Mouse (Mus musculus) MEL (cell line): ENCODE results near the gene 2210017I01Rik. TPM values are rescaled to one million over a fixed set of nuclear protein-coding genes. Genes with fewer than 3 reads are reported as not detected.

Experiments
- DNase-seq: peaks from one replicate; pipeline ENCODE4 v3.0.0; 2011; ENCODE audit warnings: low read depth, low spot score
- H3K27ac ChIP-seq: 2 replicates; pipeline ENCODE4 v1.5.1; 2012; ENCODE audit warnings: low read depth, mild to moderate bottlenecking, control low read depth, low read length, moderate library complexity; ENCODE audit not compliant: control insufficient read depth
- H3K27me3 ChIP-seq, 2 experiments: fragments of 150-350 bp in 1 of 2; sonication (generic) in 1 of 2; 2 replicates each; pipeline ENCODE4 v1.6.1; 2012; ENCODE audit warnings: low read length in 2 of 2, mild to moderate bottlenecking in 2 of 2, improper control_type of control experiment in 1 of 2, moderate library complexity in 1 of 2; ENCODE audit not compliant: insufficient read depth in 2 of 2, control insufficient read depth in 1 of 2
- H3K36me3 ChIP-seq, 2 experiments: 2 replicates each; pipeline ENCODE4 v1.6.1; 2012 to 2014; ENCODE audit warnings: low read length in 2 of 2, improper control_type of control experiment in 1 of 2, inconsistent platforms in 1 of 2, mild to moderate bottlenecking in 1 of 2; ENCODE audit not compliant: insufficient read depth in 2 of 2, control insufficient read depth in 1 of 2
- H3K4me1 ChIP-seq, 2 experiments: fragments of 150-350 bp in 1 of 2; sonication (generic) in 1 of 2; 2 replicates each; pipeline ENCODE4 v1.6.1; 2012; ENCODE audit warnings: low read length in 2 of 2, improper control_type of control experiment in 1 of 2, mild to moderate bottlenecking in 1 of 2; ENCODE audit not compliant: insufficient read depth in 2 of 2, control insufficient read depth in 1 of 2
- H3K4me3 ChIP-seq, 2 experiments: fragments of 150-350 bp in 1 of 2; sonication (generic) in 1 of 2; 2 replicates each; pipeline ENCODE4 v1.5.1; 2012; ENCODE audit warnings: low read depth in 2 of 2, low read length in 2 of 2, mild to moderate bottlenecking in 2 of 2, moderate library complexity in 2 of 2, control low read depth in 1 of 2, improper control_type of control experiment in 1 of 2; ENCODE audit not compliant: control insufficient read depth in 1 of 2, insufficient read depth in 1 of 2
- H3K79me2 ChIP-seq: 2 replicates; pipeline ENCODE4 v1.6.1; 2012; ENCODE audit warnings: mild to moderate bottlenecking, low read length, moderate library complexity; ENCODE audit not compliant: control insufficient read depth, poor library complexity, insufficient read depth
- H3K9ac ChIP-seq: 2 replicates; pipeline ENCODE4 v1.6.1; 2012; ENCODE audit warnings: low read depth, mild to moderate bottlenecking, control low read depth, low read length, moderate library complexity; ENCODE audit not compliant: control insufficient read depth, poor library complexity, severe bottlenecking
- H3K9me3 ChIP-seq: fragments of 150-350 bp; sonication (generic); replicated peaks from 2 replicates; pipeline ENCODE4 v1.6.1; 2012; ENCODE audit warnings: mild to moderate bottlenecking, low read length, improper control_type of control experiment, moderate library complexity; ENCODE audit not compliant: insufficient read depth
- BHLHE40 ChIP-seq: IDR thresholded peaks from 2 replicates; pipeline ENCODE4 v1.6.1; 2012; ENCODE audit warnings: low read depth, mild to moderate bottlenecking, inconsistent platforms, low read length, improper control_type of control experiment, borderline replicate concordance
- CHD1 ChIP-seq: IDR thresholded peaks from 2 replicates; pipeline ENCODE4 v1.6.1; 2012; ENCODE audit warnings: low read depth, mild to moderate bottlenecking, inconsistent platforms, low read length, improper control_type of control experiment
- CHD2 ChIP-seq: IDR thresholded peaks from 2 replicates; pipeline ENCODE4 v1.6.1; 2011; ENCODE audit warnings: low read length, improper control_type of control experiment
- EP300 ChIP-seq, 2 experiments: IDR thresholded peaks; 2 replicates each; pipeline ENCODE4 v1.6.1; 2011; ENCODE audit warnings: improper control_type of control experiment in 2 of 2, low read length in 2 of 2, low read depth in 1 of 2, mild to moderate bottlenecking in 1 of 2
- GABPA ChIP-seq: IDR thresholded peaks from 2 replicates; pipeline ENCODE4 v1.6.1; 2012; ENCODE audit warnings: low read depth, mild to moderate bottlenecking, inconsistent platforms, low read length, improper control_type of control experiment, moderate library complexity
- HCFC1 ChIP-seq: IDR thresholded peaks from 2 replicates; pipeline ENCODE4 v1.6.1; 2012; ENCODE audit warnings: low read depth, mild to moderate bottlenecking, inconsistent platforms, low read length, improper control_type of control experiment, moderate library complexity
- JUND ChIP-seq: IDR thresholded peaks from 2 replicates; pipeline ENCODE4 v1.6.1; 2011; ENCODE audit warnings: low read depth, mild to moderate bottlenecking, improper control_type of control experiment, low read length
- MAFK ChIP-seq: IDR thresholded peaks from 2 replicates; pipeline ENCODE4 v1.6.1; 2011; ENCODE audit warnings: low read depth, mild to moderate bottlenecking, low read length, improper control_type of control experiment, borderline replicate concordance
- MAX ChIP-seq: IDR thresholded peaks from 2 replicates; pipeline ENCODE4 v1.6.1; 2011; ENCODE audit warnings: low read length, improper control_type of control experiment
- MYB ChIP-seq: IDR thresholded peaks from 2 replicates; pipeline ENCODE4 v1.6.1; 2011; ENCODE audit warnings: mild to moderate bottlenecking, low read depth, low read length, improper control_type of control experiment
- NRF1 ChIP-seq: IDR thresholded peaks from 2 replicates; pipeline ENCODE4 v1.6.1; 2014; ENCODE audit warnings: low read depth, mild to moderate bottlenecking, inconsistent platforms, low read length, improper control_type of control experiment, moderate library complexity; ENCODE audit not compliant: poor library complexity, insufficient read depth, severe bottlenecking
- POLR2A ChIP-seq, 2 experiments: IDR thresholded peaks; 2 replicates each; pipeline ENCODE4 v1.6.1; 2011 to 2012; ENCODE audit warnings: low read length in 2 of 2, mild to moderate bottlenecking in 2 of 2, control low read depth in 1 of 2, improper control_type of control experiment in 1 of 2, low read depth in 1 of 2, moderate library complexity in 1 of 2; ENCODE audit not compliant: control insufficient read depth in 1 of 2, insufficient read depth in 1 of 2, poor library complexity in 1 of 2
- POLR2AphosphoS2 ChIP-seq: IDR thresholded peaks from 2 replicates; pipeline ENCODE4 v1.6.1; 2011; ENCODE audit warnings: low read length, improper control_type of control experiment
- RCOR1 ChIP-seq: IDR thresholded peaks from 2 replicates; pipeline ENCODE4 v1.6.1; 2012; ENCODE audit warnings: low read depth, mild to moderate bottlenecking, inconsistent platforms, low read length, improper control_type of control experiment
- SMC3 ChIP-seq: IDR thresholded peaks from 2 replicates; pipeline ENCODE4 v1.6.1; 2011; ENCODE audit warnings: low read depth, low read length, improper control_type of control experiment
- TBP ChIP-seq: IDR thresholded peaks from 2 replicates; pipeline ENCODE4 v1.8.0; 2011; ENCODE audit warnings: low read depth, low read length, improper control_type of control experiment
- ZKSCAN1 ChIP-seq: IDR thresholded peaks from 2 replicates; pipeline ENCODE4 v1.6.1; 2012; ENCODE audit warnings: low read depth, mild to moderate bottlenecking, inconsistent platforms, low read length, improper control_type of control experiment, moderate library complexity
- ZNF384 ChIP-seq: IDR thresholded peaks from 2 replicates; pipeline ENCODE4 v1.6.1; 2012; ENCODE audit warnings: low read depth, mild to moderate bottlenecking, inconsistent platforms, low read length, improper control_type of control experiment
- polyA plus RNA-seq, 2 experiments: library from polyadenylated mRNA; stranded (reverse) in 1 of 2; unstranded in 1 of 2; fragments of >175 nt in 1 of 2; fragments of >200 nt in 1 of 2; gene quantifications; 2 replicates each; pipeline versions ENCODE4 v1.2.1 to v1.2.4; 2012; ENCODE audit warnings: low replicate concordance in 2 of 2, low read depth in 1 of 2; ENCODE audit not compliant: insufficient read length in 2 of 2, insufficient read depth in 1 of 2, missing spikeins in 1 of 2
- total RNA-seq: library from RNA; depleted of rRNA; stranded (reverse); fragments of 300-350 nt; gene quantifications from 2 replicates; pipeline ENCODE4 v1.2.3, GENCODE M21; 2012

The 2210017I01Rik gene
- total and polyA plus RNA-seq, 3 experiments = not detected

GRCm38 (mm10) chr3:92638653-92638991 is 31.3 kb upstream of the 2210017I01Rik start:
- Histone ChIP-seq H3K36me3 (no peaks in the 10 kb centered on the region), H3K4me3 (no peak overlapping the region), H3K4me1 (no peaks in the 10 kb centered on the region), H3K27me3 (no peaks in the 10 kb centered on the region), H3K27ac (no peak overlapping the region), H3K9ac (no peak overlapping the region), H3K79me2 (no peaks in the 10 kb centered on the region), H3K9me3 (no peaks in the 10 kb centered on the region)
- no peak for DNase-seq
- TF ChIP-seq HCFC1 = no peak
- TF ChIP-seq POLR2AphosphoS2 = no peak
- TF ChIP-seq GABPA = no peak
- no peak for TF ChIP-seq JUND
- no peak for TF ChIP-seq ZKSCAN1
- no peak for TF ChIP-seq CHD1
- no peak for TF ChIP-seq MAFK
- no peak for TF ChIP-seq EP300 (IDR thresholded peaks at IDR 0.05; ENCODE audit: low read depth in 1 of 2, low read length in 2 of 2)
- no peak for TF ChIP-seq SMC3
- TF ChIP-seq TBP = no peak
- no peak for TF ChIP-seq NRF1
- TF ChIP-seq MAX = no peak
- TF ChIP-seq POLR2A (IDR thresholded peaks at IDR 0.05; ENCODE audit: control insufficient read depth in 1 of 2, insufficient read depth in 1 of 2, low read depth in 1 of 2, low read length in 2 of 2, poor library complexity in 1 of 2) = no peak
- no peak for TF ChIP-seq BHLHE40
- no peak for TF ChIP-seq MYB
- no peak for TF ChIP-seq RCOR1

DNA sequence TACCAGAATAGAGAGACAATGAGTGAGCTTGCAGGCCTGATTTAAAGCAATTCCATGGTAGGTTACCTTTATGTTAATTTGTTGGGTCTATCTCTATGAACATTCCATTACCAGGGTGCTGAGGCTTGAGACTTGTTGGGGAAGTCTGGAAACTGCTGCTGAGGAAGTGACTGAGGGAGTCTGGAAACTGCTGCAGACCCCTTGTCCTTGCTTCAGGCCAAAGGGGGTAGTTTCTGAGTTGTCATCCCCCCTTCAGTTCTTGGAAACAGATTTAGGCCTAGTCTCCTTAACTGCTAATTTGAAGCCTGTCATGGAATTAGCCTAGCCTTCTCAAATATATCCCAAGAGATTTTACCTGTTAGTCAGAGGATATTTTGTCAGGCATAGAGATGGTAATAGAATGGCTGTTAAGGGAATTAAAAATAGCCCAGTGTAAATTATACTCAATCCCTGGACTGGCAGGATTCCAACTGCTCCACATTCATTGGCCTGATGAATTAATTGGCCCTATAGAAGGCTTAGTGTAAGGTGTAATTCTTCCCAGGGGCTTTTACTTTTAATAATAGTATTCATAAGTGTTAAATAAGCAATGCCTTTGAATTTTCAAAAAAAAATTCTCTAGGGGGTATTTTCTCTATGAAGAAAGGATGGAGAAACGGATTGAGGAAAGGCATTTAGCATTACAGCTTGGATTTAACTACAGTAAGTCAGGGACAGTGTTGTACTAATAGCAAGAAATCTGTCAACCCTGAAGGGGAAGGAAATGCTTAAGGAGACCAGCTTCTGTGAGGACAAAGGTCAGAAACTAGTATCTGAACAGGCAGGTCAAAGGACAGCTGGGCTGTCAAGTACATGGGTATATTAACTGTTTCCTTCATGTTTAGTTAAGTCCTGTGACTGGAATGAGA is 30.7 kb upstream of the 2210017I01Rik start:
- no peak for DNase-seq
- H3K27me3 ChIP-seq = no peaks in the 10 kb centered on the region
- no peaks in the 10 kb centered on the region for H3K79me2 ChIP-seq
- H3K36me3 ChIP-seq = no peaks in the 10 kb centered on the region
- no peaks in the 10 kb centered on the region for H3K9me3 ChIP-seq
- no peak for TF ChIP-seq MYB
- no peak for TF ChIP-seq CHD2
- no peak for TF ChIP-seq ZNF384
- no peak overlapping the region for H3K4me3 ChIP-seq
- no peaks in the 10 kb centered on the region for H3K4me1 ChIP-seq
- no peak overlapping the region for H3K9ac ChIP-seq
- no peak overlapping the region for H3K27ac ChIP-seq
